Mouse (Mus musculus) adipocyte (in vitro differentiated cells): ENCODE data around the gene Il24.
A peak's percentile ranks its signal among the peaks of the same experiment; 100 is the strongest.

Experiments used
- DNase-seq: peaks from one replicate; pipeline ENCODE4 v3.0.0-alpha.2; 2016; ENCODE audit warnings: low spot score

The Il24 gene

GRCm38 (mm10) chr1:130887354-130887753, at the start of gene Il24:
TSS of gene Il24 (minus strand) at chr1:130887454.
- DNase-seq: no peak

- no peak for DNase-seq
These were observed 49.1 kb upstream of the Il24 start for GRCm38 (mm10) chr1:130936351-130936750.

GRCm38 (mm10) chr1:130926484-130926883, 39.2 kb upstream of the Il24 start:
- DNase-seq: no peak

DNA sequence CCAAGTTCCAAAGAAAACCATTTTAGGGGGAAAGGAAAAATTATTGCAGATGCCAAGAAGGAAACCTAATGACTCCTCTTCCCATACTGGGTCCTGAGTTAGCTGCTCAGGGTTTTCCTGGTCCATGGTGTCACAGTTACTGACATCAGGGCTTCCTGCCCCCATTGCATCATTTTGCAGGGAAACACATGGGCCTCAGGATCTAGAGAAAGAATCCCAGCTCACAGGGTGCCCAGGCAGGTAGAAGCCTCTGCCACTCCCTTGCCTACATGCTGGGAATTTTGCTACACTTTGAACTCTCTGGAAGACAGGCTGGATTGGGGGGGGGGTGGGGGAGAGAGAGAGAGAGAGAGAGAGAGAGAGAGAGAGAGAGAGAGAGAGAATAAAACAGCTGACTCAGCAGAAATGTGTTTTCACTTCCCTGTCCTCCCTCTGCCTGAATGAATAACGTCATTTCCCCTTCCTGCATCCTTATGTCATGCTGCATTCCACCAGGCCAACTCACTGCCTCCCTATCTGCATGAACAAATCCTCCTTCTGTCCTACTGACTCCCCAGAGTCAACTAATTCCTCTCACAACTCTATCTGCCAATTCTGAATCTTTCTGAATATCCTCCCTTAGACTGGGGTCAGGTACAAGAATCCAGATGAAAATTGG, 31.2 kb upstream of the Il24 start:
- DNase-seq: no peak

GRCm38 (mm10) chr1:130911401-130912010, 24.3 kb upstream of the Il24 start, which contains the start of gene Il20:
TSS of gene Il20 (minus strand) at chr1:130911451.
- no peak for DNase-seq

GRCm38 (mm10) chr1:130902505-130902904, 15.3 kb upstream of the Il24 start:
- no peak for DNase-seq

DNA sequence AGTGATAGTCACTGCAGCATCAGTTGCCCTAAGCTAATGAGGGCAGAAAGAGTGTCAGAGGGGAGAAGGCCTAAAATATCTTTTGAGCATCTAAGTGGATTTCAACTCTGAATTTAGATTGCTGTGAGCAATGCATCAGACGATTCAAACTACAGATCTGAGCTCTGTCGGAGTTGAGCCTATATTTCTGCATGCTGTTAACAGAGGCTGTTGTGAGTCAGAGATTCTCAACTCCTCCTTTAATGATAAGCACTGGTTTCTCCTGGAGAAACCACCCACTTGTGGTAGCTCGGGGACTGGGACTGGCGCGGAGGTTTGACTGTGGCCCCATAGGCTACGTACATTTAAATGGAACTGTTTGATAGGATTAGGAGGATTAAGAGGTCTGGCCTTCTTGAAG, 7.2 kb upstream of the Il24 start:
- no peak for DNase-seq

GRCm38 (mm10) chr1:130893329-130894040, 6.2 kb upstream of the Il24 start:
- no peak for DNase-seq

DNA sequence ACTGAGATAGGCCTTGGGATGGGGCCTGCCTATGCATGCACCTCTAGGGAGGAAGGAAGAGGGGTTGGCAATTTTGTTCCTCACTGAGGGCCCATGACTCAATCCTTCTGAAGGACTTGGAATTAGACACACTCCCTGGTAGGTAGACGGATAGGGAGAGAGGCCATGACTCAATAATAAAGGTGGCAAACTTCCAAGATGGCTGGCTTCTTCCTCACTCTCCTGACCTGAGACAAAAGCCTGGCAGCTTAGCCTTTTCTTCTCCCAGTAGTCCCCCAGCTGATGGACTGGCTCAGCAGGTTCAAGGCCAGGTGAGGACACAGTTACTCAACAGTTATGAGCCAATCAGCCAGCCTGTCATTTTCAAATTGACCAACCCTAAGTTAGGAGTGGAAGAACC, 5.2 kb upstream of the Il24 start:
- no peak for DNase-seq

- DNase-seq: no peak
These were observed 4.1 kb downstream of the Il24 start for GRCm38 (mm10) chr1:130883146-130883545.

DNA sequence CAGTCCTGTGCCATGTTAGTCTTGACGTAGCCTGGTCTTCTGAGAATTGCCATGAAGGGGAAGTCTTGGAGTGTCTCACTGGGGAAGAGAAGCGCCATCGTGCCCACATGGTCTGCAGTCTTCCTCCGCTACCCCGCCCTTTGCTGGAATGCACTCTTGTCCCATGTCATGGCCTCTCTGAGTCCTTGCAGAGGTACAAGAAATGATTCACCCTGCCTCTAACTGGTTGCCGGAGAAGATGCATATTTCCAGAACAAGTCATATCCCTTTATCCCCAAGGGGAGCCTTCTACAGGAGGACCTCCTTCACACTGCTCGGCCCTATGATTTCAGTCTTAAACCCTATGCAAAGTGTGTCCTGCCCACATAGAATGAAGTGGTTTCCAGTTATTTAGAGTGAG, 7.3 kb downstream of the Il24 start:
- no peak for DNase-seq

GRCm38 (mm10) chr1:130877889-130878614, 9.2 kb downstream of the Il24 start:
- DNase-seq: no peak

GRCm38 (mm10) chr1:130876931-130877509, 10.2 kb downstream of the Il24 start:
- peak; percentile 83 for DNase-seq

- DNase-seq: no peak
These were observed 11.3 kb downstream of the Il24 start for GRCm38 (mm10) chr1:130875910-130876309.

- DNase-seq: peak; percentile 72
These were observed 12.1 kb downstream of the Il24 start for GRCm38 (mm10) chr1:130875139-130875538.

DNA sequence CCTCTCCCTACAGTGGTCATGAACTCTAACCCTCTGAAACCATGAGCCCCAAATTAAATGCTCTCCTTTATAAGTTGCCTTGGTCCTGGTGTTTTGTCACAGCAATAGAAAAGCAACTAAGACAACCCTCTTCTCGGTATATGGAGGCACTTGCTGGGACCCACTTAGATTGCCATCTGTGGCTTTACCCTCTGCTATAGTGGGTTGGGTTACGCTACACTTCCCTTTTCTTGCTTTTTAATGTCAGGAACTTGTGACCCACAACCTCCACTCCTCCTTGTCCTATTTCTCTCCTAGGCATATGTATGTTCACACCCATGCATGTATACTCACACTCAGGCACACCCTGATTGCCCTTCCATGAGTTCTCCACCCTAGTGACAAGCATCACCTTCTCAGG, 14.3 kb downstream of the Il24 start:
- DNase-seq: no peak

DNA sequence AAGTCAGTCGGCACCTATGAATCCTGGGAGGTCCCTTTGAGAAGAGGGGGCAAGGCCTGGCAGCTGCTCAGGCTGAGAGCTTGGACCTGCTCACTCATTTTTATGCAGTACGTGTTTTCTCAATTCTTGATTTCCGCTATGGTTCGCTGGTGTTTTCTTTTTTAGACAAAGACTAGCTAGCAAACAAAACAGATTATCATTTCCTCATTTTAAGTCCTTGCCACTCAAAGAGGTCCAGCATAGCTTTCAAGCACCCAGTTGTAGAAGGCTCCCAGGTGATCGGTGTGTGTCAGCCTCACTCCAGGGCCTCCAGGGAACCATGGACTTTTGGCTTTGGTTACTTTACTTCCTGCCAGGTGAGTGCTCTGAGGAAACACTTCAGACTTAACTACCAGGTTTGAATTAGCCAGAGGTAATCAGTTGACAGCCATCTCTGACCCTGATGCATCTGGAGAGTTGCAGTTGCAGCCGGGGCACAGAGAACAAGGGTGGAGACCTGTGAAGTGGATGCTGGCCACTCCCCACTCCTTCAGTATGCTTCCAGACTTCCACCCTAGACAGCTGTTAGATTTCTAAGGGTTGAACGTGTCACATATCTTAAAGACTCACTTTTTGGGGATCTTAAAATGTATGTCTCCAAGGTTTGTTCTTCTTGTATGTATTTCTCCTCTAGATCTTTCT, 21.6 kb downstream of the Il24 start, which contains the start of gene Fcmr:
TSS of gene Fcmr (plus strand) at position 129 of the 681 bp plus-strand sequence.
- DNase-seq: no peak

DNA sequence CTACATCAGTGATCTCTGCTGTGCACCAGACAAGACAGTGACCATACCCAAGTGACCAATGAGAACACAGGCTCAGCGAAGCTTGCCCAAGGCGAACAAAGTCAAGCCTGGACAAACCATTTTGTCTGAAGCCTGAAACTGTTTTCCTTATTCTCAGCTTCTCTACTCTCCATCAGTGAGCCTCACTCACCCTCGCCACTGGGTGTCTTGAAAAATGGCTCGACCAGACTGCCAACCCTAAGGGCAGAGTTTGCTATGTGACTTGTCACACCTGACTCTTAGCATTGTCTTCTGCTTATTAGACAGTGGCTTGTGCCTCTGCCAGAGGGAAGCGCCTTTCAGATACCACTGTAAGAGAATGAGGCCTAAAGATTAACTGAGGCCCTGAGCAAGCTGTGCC, 22.5 kb downstream of the Il24 start:
- no peak for DNase-seq

GRCm38 (mm10) chr1:130864238-130864637, 23.0 kb downstream of the Il24 start:
- DNase-seq: no peak

DNA sequence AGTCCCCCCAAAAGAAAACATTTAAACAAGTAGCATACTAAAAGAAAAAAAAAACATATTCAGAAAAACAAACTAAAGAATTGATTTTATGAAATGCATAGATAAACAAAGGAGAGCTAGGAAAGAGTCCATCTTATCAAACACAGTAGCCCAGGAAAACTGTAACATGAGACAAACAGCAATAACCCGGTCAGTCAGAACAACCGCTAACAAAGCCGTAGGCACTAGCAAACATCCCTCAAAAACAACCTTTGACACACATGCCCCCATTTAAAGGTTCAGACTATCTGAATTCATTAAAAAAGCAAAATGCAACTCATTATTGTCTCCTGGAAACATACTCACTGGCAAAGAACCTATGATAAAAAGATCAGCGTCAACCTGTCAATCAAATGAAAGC, 29.8 kb downstream of the Il24 start:
- no peak for DNase-seq

- no peak for DNase-seq
These were observed 31.5 kb downstream of the Il24 start for GRCm38 (mm10) chr1:130855723-130856122.

- no peak for DNase-seq
These were observed 32.4 kb downstream of the Il24 start for GRCm38 (mm10) chr1:130854819-130855218.
